Mouse (Mus musculus): ENCODE measurements around the gene Carns1.

The Carns1 gene

GRCm38 (mm10) chr19:4175368-4175947 is at the start of gene Carns1:
Carns1 (minus strand) TSS chr19:4175479.
- Histone ChIP-seq H3K36me3 (ENCODE audit: control insufficient read depth, insufficient read depth, low read length, poor library complexity, severe bottlenecking) (peaks cover 13% of the 10 kb centered on the region), H3K27me3 (ENCODE audit: control insufficient read depth, insufficient read depth, low read length, poor library complexity, severe bottlenecking) (no peaks in the 10 kb centered on the region)
- DNase-seq (ENCODE audit: low read depth, low spot score): no peak

DNA sequence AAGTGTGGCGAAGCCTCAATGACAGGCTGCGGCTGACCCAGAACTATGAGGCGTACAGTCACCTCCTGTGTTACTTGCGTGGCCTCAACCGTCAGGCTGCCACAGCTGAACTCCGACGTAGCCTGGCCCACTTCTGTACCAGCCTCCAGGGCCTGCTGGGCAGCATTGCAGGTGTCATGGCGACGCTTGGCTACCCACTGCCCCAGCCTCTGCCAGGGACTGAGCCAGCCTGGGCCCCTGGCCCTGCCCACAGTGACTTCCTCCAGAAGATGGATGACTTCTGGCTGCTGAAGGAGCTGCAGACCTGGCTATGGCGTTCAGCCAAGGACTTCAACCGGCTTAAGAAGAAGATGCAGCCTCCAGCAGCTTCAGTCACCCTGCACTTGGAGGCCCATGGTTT is 46.9 kb upstream of the Carns1 start:
- Histone ChIP-seq H3K27me3 (ENCODE audit: control insufficient read depth, insufficient read depth, low read length, poor library complexity, severe bottlenecking) (no peaks in the 10 kb centered on the region), H3K36me3 (ENCODE audit: control insufficient read depth, insufficient read depth, low read length, poor library complexity, severe bottlenecking) (peaks cover 3% of the 10 kb centered on the region; the same call in 1 of the 2 replicates)
- peak; percentile 53 for DNase-seq (ENCODE audit: low read depth, low spot score)

DNA sequence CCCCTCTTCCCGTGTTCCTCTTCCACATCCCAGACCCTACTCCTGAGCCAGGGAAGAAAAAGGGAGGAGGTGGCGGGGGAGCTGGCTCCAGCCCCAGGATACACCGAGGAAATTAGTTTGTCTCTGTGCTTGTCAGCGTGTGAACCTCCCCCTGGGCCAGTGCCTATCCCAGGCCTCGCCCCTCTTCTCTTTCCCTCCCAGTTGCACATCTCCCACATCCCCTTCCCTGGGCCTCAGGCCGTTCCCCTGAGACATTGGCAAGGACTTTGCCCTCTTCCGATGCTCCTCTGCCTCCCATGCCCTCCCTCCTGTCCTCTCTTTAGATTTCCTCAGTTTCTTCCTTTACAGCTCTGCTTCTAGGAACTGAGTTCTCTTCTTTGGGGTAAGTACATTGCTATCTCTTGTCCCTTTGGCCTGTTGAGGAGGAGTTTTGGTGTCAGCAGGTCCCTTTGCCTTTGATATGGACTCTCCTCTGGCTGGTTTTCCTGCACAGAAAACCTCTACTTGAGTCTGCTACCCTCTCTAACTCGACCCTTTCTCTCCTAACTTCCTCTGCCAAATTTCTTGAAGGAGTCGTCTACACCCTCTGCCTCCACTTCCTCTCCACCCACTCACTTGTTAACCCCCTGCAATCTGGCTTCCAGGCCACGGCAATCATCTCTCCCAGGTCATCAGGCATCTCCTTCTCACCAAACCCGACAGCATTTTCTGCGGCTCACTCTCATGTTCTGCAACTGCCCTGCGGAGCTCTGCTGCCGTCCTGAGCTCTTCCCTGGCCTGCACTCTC is 45.9 kb upstream of the Carns1 start:
- peak; percentile 43 for DNase-seq (ENCODE audit: low read depth, low spot score)

GRCm38 (mm10) chr19:4220416-4220815 is 45.1 kb upstream of the Carns1 start:
- no peaks in the 10 kb centered on the region for H3K27me3 ChIP-seq (ENCODE audit: control insufficient read depth, insufficient read depth, low read length, poor library complexity, severe bottlenecking)
- H3K36me3 ChIP-seq (ENCODE audit: control insufficient read depth, insufficient read depth, low read length, poor library complexity, severe bottlenecking): peaks cover 3% of the 10 kb centered on the region; the same call in 1 of the 2 replicates
- DNase-seq (ENCODE audit: low read depth, low spot score): no peak

More for the DNA sequence above, 45.9 kb upstream of the Carns1 start:
- H3K36me3 ChIP-seq (ENCODE audit: control insufficient read depth, insufficient read depth, low read length, poor library complexity, severe bottlenecking): peaks cover 3% of the 10 kb centered on the region; the same call in 1 of the 2 replicates
- H3K27me3 ChIP-seq (ENCODE audit: control insufficient read depth, insufficient read depth, low read length, poor library complexity, severe bottlenecking): no peaks in the 10 kb centered on the region

DNA sequence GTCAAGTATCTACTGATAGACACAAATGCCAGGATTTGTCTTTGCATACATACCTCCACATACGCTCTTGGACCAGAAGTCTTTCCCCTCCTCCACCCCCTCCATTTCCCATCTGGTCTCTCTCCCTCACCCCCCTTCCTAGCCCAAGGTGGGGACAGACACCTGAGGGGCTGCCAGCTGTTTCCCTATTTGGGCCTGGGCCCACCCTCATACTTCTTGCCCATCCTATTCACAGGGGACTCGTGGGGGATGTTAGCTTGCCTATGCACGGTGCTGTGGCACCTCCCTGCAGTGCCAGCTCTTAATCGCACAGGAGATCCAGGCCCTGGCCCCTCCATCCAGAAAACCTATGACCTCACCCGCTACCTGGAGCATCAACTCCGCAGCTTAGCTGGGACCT is 44.7 kb upstream of the Carns1 start:
- no peak for DNase-seq (ENCODE audit: low read depth, low spot score)
- H3K36me3 ChIP-seq (ENCODE audit: control insufficient read depth, insufficient read depth, low read length, poor library complexity, severe bottlenecking): peaks cover 3% of the 10 kb centered on the region; the same call in 1 of the 2 replicates
- H3K27me3 ChIP-seq (ENCODE audit: control insufficient read depth, insufficient read depth, low read length, poor library complexity, severe bottlenecking): no peaks in the 10 kb centered on the region

DNA sequence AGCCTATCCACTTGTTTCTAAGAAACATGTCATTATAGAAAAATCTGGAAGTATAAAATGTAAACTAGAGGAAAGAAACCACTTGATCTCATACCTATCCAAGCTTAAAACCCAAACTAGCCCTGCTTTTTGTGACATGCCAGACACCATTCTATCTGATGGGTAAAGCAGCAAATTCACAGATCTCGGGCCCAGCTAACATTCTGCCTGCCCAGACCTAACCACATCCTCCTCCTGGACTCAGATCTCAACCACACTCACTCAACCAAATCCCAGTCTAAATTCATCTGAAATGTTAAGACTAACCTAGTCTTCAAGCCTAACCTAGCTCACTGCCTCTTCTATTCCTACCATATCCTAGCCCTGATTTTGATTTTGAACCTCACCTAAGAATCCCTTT is 43.5 kb upstream of the Carns1 start:
- peak; percentile 62 for DNase-seq (ENCODE audit: low read depth, low spot score)
- H3K36me3 ChIP-seq (ENCODE audit: control insufficient read depth, insufficient read depth, low read length, poor library complexity, severe bottlenecking): peaks cover 3% of the 10 kb centered on the region; the same call in 1 of the 2 replicates
- no peaks in the 10 kb centered on the region for H3K27me3 ChIP-seq (ENCODE audit: control insufficient read depth, insufficient read depth, low read length, poor library complexity, severe bottlenecking)

- H3K27me3 ChIP-seq (ENCODE audit: control insufficient read depth, insufficient read depth, low read length, poor library complexity, severe bottlenecking): no peaks in the 10 kb centered on the region
- H3K36me3 ChIP-seq (ENCODE audit: control insufficient read depth, insufficient read depth, low read length, poor library complexity, severe bottlenecking): peaks cover 1% of the 10 kb centered on the region; the same call in 1 of the 2 replicates
- no peak for DNase-seq (ENCODE audit: low read depth, low spot score)
Observed at GRCm38 (mm10) chr19:4218293-4218692, 43.0 kb upstream of the Carns1 start.

DNA sequence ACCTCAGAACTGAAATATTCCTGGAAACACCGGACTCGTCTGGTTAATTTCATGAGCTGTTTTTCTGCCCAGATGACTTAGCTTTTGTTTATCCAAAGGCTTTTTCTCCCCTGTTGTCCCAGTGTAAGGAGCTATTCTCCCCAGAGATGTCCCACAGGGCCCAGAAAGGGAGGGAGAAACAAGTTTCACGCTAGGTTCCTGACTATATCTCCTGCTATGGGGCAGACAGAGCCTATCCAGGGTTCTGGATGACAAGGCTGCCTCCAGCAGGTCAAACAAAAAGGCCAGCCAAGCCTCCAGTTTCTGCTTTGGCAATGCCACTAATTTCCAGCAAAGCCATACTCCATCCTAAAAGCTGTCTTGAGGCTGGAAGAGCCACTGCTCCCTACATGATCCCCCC is 42.6 kb upstream of the Carns1 start:
- DNase-seq (ENCODE audit: low read depth, low spot score): no peak
- Histone ChIP-seq H3K27me3 (ENCODE audit: control insufficient read depth, insufficient read depth, low read length, poor library complexity, severe bottlenecking) (no peaks in the 10 kb centered on the region), H3K36me3 (ENCODE audit: control insufficient read depth, insufficient read depth, low read length, poor library complexity, severe bottlenecking) (peaks cover 1% of the 10 kb centered on the region; the same call in 1 of the 2 replicates)

DNA sequence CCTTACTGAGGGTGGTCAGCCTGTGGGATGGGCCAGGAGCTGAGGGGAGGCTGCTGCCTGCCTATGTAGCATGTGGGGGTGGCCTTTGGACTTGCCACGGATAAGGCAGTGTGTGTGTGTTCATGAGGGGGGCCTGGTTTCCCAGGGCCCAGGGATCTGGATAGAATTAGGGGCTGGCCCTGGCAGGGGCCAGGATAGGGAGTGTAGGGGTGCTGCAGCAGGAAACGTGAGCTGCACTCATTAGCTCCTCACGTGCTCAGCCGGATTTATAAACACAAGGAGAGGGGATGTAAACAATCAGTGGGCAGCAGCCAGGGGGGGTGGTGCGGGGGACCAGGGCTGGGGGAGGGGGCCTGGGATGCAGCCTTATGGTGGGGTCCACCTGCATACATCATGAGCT is 41.9 kb upstream of the Carns1 start:
- Histone ChIP-seq H3K36me3 (ENCODE audit: control insufficient read depth, insufficient read depth, low read length, poor library complexity, severe bottlenecking) (no peaks in the 10 kb centered on the region; the same call in 1 of the 2 replicates), H3K27me3 (ENCODE audit: control insufficient read depth, insufficient read depth, low read length, poor library complexity, severe bottlenecking) (no peaks in the 10 kb centered on the region)
- DNase-seq (ENCODE audit: low read depth, low spot score): no peak

GRCm38 (mm10) chr19:4216041-4216685 is 40.9 kb upstream of the Carns1 start:
- Histone ChIP-seq H3K27me3 (ENCODE audit: control insufficient read depth, insufficient read depth, low read length, poor library complexity, severe bottlenecking) (no peaks in the 10 kb centered on the region), H3K36me3 (ENCODE audit: control insufficient read depth, insufficient read depth, low read length, poor library complexity, severe bottlenecking) (no peaks in the 10 kb centered on the region; the same call in 1 of the 2 replicates)
- DNase-seq (ENCODE audit: low read depth, low spot score): peak; percentile 39

DNA sequence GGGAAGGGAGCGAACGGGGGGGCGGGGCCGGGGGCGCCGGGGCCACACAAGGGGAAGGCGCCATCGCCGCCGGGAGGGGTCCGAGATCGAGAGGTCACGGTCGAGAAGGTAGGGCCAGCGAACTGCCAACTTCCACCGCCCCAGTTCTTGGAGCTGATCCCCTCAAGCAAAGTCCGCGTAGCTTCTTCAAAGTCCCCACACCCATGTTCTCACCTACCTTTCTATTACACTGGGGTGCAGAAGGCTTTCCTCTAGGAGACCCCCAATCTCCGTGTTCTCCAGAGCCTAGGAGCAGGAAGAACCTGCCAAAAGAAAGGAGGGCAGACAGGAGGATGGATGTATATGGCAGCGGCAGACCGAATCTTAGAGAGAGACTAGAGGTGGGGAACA is 40.2 kb upstream of the Carns1 start:
- no peak for DNase-seq (ENCODE audit: low read depth, low spot score)

GRCm38 (mm10) chr19:4214771-4215450 is 39.6 kb upstream of the Carns1 start:
- Histone ChIP-seq H3K27me3 (ENCODE audit: control insufficient read depth, insufficient read depth, low read length, poor library complexity, severe bottlenecking) (no peaks in the 10 kb centered on the region), H3K36me3 (ENCODE audit: control insufficient read depth, insufficient read depth, low read length, poor library complexity, severe bottlenecking) (no peaks in the 10 kb centered on the region; the same call in 1 of the 2 replicates)
- DNase-seq (ENCODE audit: low read depth, low spot score): peak; percentile 46

More for the DNA sequence above, 40.2 kb upstream of the Carns1 start:
- Histone ChIP-seq H3K36me3 (ENCODE audit: control insufficient read depth, insufficient read depth, low read length, poor library complexity, severe bottlenecking) (no peaks in the 10 kb centered on the region; the same call in 1 of the 2 replicates), H3K27me3 (ENCODE audit: control insufficient read depth, insufficient read depth, low read length, poor library complexity, severe bottlenecking) (no peaks in the 10 kb centered on the region)

DNA sequence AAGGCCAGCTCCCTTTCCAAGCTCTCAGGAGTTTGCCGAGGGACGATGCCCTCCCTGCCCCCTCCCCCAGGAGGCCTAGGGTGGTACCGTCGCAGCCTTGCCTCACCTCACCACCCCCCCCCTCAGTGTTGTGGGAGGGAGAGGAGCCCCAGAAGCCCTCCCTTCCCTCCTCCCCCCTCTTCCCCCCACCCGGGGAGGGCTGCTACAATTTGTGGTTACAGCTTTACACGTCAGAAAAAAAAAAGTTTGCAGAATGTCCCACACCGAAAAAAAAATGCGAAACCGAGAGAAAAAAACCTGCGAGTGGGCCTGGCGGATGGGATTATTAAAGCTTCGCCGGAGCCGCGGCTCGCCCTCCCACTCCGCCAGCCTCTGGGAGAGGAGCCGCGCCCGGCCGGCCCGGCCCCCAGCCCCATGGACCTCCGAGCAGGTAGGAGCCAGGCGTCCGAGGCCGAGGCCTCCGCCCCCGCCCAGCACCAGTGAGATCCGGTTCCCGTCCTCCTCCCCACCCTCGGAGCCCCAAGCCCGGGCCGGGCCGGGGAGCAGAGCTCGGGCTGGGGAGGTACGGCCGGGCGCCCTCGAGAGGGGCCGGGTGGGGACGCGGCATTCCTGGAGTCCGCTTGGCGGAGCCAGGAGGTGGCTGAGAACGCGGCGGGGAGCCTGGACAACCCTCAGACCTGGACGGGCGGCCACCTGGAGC is 38.9 kb upstream of the Carns1 start, which contains the start of the genes Clcf1 and AC109138.7:
Gene Clcf1, plus strand, starts transcription at position 168 of the 700 bp plus-strand sequence.
Gene AC109138.7, plus strand, starts transcription at position 287 of the 700 bp plus-strand sequence.
- Histone ChIP-seq H3K36me3 (ENCODE audit: control insufficient read depth, insufficient read depth, low read length, poor library complexity, severe bottlenecking) (no peaks in the 10 kb centered on the region; the same call in 1 of the 2 replicates), H3K27me3 (ENCODE audit: control insufficient read depth, insufficient read depth, low read length, poor library complexity, severe bottlenecking) (no peaks in the 10 kb centered on the region)
- DNase-seq (ENCODE audit: low read depth, low spot score): peak; percentile 89

DNA sequence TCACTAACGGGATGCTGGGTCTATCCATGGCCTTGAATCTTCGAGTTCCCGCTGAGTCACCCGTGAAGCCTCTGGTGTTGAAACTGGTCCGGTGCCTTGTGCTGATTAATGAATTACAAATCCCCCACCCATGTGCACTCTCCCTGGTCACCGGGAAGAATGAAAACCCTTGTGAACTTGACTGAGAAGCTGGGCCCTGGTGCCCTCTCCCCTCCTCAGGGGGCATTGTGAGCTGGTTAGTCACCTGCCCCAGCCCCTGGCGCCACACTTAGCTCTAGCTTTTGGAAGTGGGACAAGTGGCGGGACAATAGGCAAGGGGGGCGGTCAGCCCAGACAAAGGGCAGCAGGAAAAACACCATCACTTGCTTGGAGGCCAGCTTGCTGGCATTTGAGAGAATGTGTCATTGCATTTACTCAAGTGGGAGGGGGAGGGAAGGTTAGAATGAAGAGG is 38.3 kb upstream of the Carns1 start:
- Histone ChIP-seq H3K27me3 (ENCODE audit: control insufficient read depth, insufficient read depth, low read length, poor library complexity, severe bottlenecking) (no peaks in the 10 kb centered on the region), H3K36me3 (ENCODE audit: control insufficient read depth, insufficient read depth, low read length, poor library complexity, severe bottlenecking) (no peaks in the 10 kb centered on the region; the same call in 1 of the 2 replicates)
- no peak for DNase-seq (ENCODE audit: low read depth, low spot score)

Measured in splenic B cell, adult 2 months (primary cell).